Mouse (Mus musculus): ENCODE results near the gene Brca2. TPM values are rescaled to one million over a fixed set of nuclear protein-coding genes. Genes with fewer than 3 reads are reported as not detected.

Brca2 gene
- polyA plus RNA-seq, 1 experiment from 2014 or later, result 25.2 TPM

DNA sequence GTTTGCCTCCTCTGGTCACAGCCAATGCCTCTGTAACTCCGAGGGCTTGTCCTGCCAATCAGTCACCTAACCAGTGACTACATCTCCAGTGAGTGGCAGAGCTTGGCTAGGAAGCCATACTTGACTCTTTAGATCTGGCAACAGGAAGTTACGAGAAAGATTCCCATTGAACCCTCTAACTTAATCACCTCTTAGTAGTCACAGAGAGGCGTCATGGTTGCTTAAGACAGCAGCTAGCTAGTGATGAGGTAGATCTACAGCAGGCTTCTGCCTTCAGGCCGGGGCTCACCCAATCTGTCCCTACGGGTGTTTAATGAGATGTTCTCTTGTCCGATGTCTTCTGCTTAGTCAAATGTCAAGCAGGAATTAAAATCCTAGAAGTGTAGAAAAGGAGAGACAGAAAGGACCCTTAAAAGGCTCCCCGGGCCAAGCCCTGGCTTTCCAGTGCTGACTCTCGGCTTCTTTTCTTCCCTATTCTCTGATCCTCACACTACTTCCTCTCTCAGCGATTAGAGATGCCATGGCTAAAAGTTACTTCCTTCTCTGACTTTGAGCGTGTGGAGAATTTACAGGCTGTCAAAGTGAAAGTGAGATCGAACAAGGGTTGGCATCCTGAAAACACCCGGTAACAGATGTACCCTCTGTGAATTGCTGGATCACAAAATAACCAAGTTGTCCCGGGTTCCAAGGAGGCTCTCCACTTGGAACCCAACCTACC, 69.9 kb downstream of the Brca2 start:
- no peak overlapping the region for H3K9ac ChIP-seq (ENCODE audit: low read length)
- no peak overlapping the region for H3K4me3 ChIP-seq (ENCODE audit: low read depth, low read length)
- H3K27me3 ChIP-seq (replicated peaks; ENCODE audit: control insufficient read depth, insufficient read depth, low read length), result peaks cover 19% of the 10 kb centered on the region; the same call in 1 of the 2 replicates
- H3K4me1 ChIP-seq (replicated peaks; ENCODE audit: control insufficient read depth, insufficient read depth, low read length), result peaks cover 5% of the 10 kb centered on the region; the same call in 1 of the 2 replicates
- H3K36me3 ChIP-seq (ENCODE audit: control insufficient read depth, insufficient read depth, low read length), result no peaks in the 10 kb centered on the region
- H3K27ac ChIP-seq (ENCODE audit: low read depth), result no peak overlapping the region
- DNase-seq (ENCODE audit: low spot score) (no peak), ATAC-seq (replicated peaks; ENCODE audit: low FRiP score, low TSS enrichment, low read depth) (no peak)
- 76% methylated on average over 13 of the region's 13 CpGs for WGBS
- peak overlapping the region; percentile 100; the same call in 1 of the 2 replicates for H3K4me2 ChIP-seq (ENCODE audit: low read length)
- H3K9me3 ChIP-seq (ENCODE audit: control insufficient read depth, low read length), result no peaks in the 10 kb centered on the region

DNA sequence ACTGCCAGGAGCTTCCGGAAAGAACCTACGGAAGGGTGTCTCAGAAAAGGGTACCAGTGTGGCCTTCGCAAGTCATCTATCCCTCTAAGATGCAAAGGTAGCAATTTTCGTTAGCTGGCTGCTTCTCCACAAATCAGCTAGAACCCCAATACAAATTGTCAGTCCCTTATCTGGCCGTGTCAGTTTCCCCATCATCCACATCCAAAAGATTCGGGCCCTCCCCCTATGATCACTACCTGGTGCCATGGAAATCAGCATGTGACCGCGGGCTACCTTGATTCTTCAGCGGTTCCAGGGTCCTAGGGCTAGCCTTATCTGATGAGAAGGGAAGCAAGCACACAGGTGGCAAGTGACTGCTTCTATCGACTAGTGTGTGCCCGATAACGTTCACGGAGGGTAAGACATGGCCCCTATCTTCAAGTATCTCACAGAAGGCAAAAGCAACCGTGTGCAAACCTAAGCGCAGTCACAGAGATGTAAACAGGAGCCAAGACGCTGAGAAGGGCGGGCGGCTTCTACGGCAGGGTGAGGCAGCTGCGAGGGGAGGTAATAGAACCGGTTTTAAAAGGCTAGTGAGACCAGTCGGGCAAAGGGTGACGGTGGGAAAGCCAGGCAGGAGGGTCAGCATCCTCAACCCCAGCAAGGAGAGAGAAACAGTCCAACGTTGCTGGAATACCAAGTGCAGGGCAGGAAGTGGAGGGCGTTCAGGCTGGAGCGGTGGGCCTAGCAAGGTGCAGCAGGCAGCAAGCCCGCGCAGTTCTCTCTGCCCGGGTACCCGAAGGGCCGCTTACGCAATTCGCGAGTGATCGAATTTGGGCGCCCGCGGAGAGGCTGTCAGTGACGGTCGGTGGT, 70.7 kb downstream of the Brca2 start:
- H3K4me2 ChIP-seq (ENCODE audit: low read length), result peak overlapping the region; percentile 100
- peak overlapping the region; percentile 59 for H3K9ac ChIP-seq (ENCODE audit: low read length)
- no peaks in the 10 kb centered on the region for H3K36me3 ChIP-seq (ENCODE audit: control insufficient read depth, insufficient read depth, low read length)
- peaks cover 19% of the 10 kb centered on the region; the same call in 1 of the 2 replicates for H3K27me3 ChIP-seq (replicated peaks; ENCODE audit: control insufficient read depth, insufficient read depth, low read length)
- peak; percentile 34; the same call in 1 of the 2 replicates for ATAC-seq (replicated peaks; ENCODE audit: low FRiP score, low TSS enrichment, low read depth)
- peak overlapping the region; percentile 73 for H3K4me3 ChIP-seq (ENCODE audit: low read depth, low read length)
- WGBS, result 11% methylated on average over 37 of the region's 40 CpGs
- peak; percentile 77 for DNase-seq (ENCODE audit: low spot score)
- H3K4me1 ChIP-seq (replicated peaks; ENCODE audit: control insufficient read depth, insufficient read depth, low read length), result peaks cover 5% of the 10 kb centered on the region; the same call in 1 of the 2 replicates
- no peak overlapping the region for H3K27ac ChIP-seq (ENCODE audit: low read depth)
- H3K9me3 ChIP-seq (ENCODE audit: control insufficient read depth, low read length), result no peaks in the 10 kb centered on the region

- no peak overlapping the region for H3K27ac ChIP-seq (ENCODE audit: low read depth)
- WGBS, result under 1% methylated on average over 86 of the region's 102 CpGs
Observed at GRCm38 (mm10) chr5:150593756-150594648, 71.6 kb downstream of the Brca2 start.

GRCm38 (mm10) chr5:150594649-150595339, 72.4 kb downstream of the Brca2 start:
- H3K4me2 ChIP-seq (ENCODE audit: low read length), result peak overlapping the region; percentile 100
- WGBS, result 6% methylated on average over 17 of the region's 17 CpGs
- H3K4me1 ChIP-seq (replicated peaks; ENCODE audit: control insufficient read depth, insufficient read depth, low read length), result peaks cover 5% of the 10 kb centered on the region; the same call in 1 of the 2 replicates
- H3K27me3 ChIP-seq (replicated peaks; ENCODE audit: control insufficient read depth, insufficient read depth, low read length), result peaks cover 19% of the 10 kb centered on the region; the same call in 1 of the 2 replicates
- peak; percentile 61; the same call in 1 of the 2 replicates for ATAC-seq (replicated peaks; ENCODE audit: low FRiP score, low TSS enrichment, low read depth)
- peak overlapping the region; percentile 59 for H3K9ac ChIP-seq (ENCODE audit: low read length)
- peak overlapping the region; percentile 73 for H3K4me3 ChIP-seq (ENCODE audit: low read depth, low read length)
- no peaks in the 10 kb centered on the region for H3K36me3 ChIP-seq (ENCODE audit: control insufficient read depth, insufficient read depth, low read length)
- no peaks in the 10 kb centered on the region for H3K9me3 ChIP-seq (ENCODE audit: control insufficient read depth, low read length)
- DNase-seq (ENCODE audit: low spot score), result peak; percentile 67
- H3K27ac ChIP-seq (ENCODE audit: low read depth), result no peak overlapping the region

More at GRCm38 (mm10) chr5:150593756-150594648, 71.6 kb downstream of the Brca2 start:
- H3K27me3 ChIP-seq (replicated peaks; ENCODE audit: control insufficient read depth, insufficient read depth, low read length), result peaks cover 19% of the 10 kb centered on the region; the same call in 1 of the 2 replicates
- peak; percentile 80 for DNase-seq (ENCODE audit: low spot score)
- H3K4me3 ChIP-seq (ENCODE audit: low read depth, low read length), result peak overlapping the region; percentile 73
- peaks cover 5% of the 10 kb centered on the region; the same call in 1 of the 2 replicates for H3K4me1 ChIP-seq (replicated peaks; ENCODE audit: control insufficient read depth, insufficient read depth, low read length)
- no peaks in the 10 kb centered on the region for H3K9me3 ChIP-seq (ENCODE audit: control insufficient read depth, low read length)
- peak overlapping the region; percentile 100 for H3K4me2 ChIP-seq (ENCODE audit: low read length)
- peak; percentile 81 for ATAC-seq (replicated peaks; ENCODE audit: low FRiP score, low TSS enrichment, low read depth)
- no peaks in the 10 kb centered on the region for H3K36me3 ChIP-seq (ENCODE audit: control insufficient read depth, insufficient read depth, low read length)
- peak overlapping the region; percentile 59 for H3K9ac ChIP-seq (ENCODE audit: low read length)

- Histone ChIP-seq H3K9ac (ENCODE audit: low read length) (no peak overlapping the region), H3K4me1 (replicated peaks; ENCODE audit: control insufficient read depth, insufficient read depth, low read length) (peaks cover 5% of the 10 kb centered on the region; the same call in 1 of the 2 replicates), H3K4me3 (ENCODE audit: low read depth, low read length) (no peak overlapping the region), H3K27me3 (replicated peaks; ENCODE audit: control insufficient read depth, insufficient read depth, low read length) (peaks cover 19% of the 10 kb centered on the region; the same call in 1 of the 2 replicates), H3K9me3 (ENCODE audit: control insufficient read depth, low read length) (no peaks in the 10 kb centered on the region), H3K36me3 (ENCODE audit: control insufficient read depth, insufficient read depth, low read length) (no peaks in the 10 kb centered on the region), H3K27ac (ENCODE audit: low read depth) (no peak overlapping the region), H3K4me2 (ENCODE audit: low read length) (no peak overlapping the region)
- DNase-seq (ENCODE audit: low spot score) (no peak), ATAC-seq (replicated peaks; ENCODE audit: low FRiP score, low TSS enrichment, low read depth) (no peak)
- WGBS, result 47% methylated on average over 11 of the region's 11 CpGs
Observed at GRCm38 (mm10) chr5:150595366-150596016, 73.1 kb downstream of the Brca2 start.

DNA sequence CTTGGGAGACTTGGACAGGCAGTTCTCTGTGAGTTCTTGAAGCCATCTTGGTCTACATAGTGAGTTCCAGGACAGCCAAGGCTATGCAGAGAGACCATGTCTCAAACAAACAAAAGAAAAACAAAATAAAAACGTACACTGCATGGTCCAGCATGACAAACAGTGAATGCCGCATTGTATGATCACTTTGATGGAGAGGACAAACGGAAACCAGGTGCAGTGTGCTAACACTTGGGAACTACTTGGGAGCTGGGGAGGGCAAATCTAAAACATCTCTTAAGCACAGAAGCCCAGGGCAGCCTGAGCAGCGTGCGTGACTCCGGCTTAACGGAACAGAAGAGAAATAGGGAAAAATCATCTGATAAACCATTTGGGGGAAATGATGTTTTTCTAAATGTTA, 74.7 kb downstream of the Brca2 start, which contains the start of gene N4bp2l1:
Gene N4bp2l1 (minus strand): TSS at position 101 of the 400 bp plus-strand sequence.
- Histone ChIP-seq H3K4me1 (replicated peaks; ENCODE audit: control insufficient read depth, insufficient read depth, low read length) (peaks cover 10% of the 10 kb centered on the region; the same call in 1 of the 2 replicates), H3K9ac (ENCODE audit: low read length) (no peak within 1 kb of the TSS), H3K4me3 (ENCODE audit: low read depth, low read length) (no peak within 1 kb of the TSS), H3K27me3 (replicated peaks; ENCODE audit: control insufficient read depth, insufficient read depth, low read length) (peaks cover 19% of the 10 kb centered on the region; the same call in 1 of the 2 replicates), H3K4me2 (ENCODE audit: low read length) (no peak within 1 kb of the TSS), H3K36me3 (ENCODE audit: control insufficient read depth, insufficient read depth, low read length) (no peaks in the 10 kb centered on the region), H3K9me3 (ENCODE audit: control insufficient read depth, low read length) (no peaks in the 10 kb centered on the region), H3K27ac (ENCODE audit: low read depth) (no peak within 1 kb of the TSS)
- DNase-seq (ENCODE audit: low spot score) (no peak), ATAC-seq (replicated peaks; ENCODE audit: low FRiP score, low TSS enrichment, low read depth) (no peak)
- 83% methylated on average over 7 of the region's 7 CpGs for WGBS

Data from intestine, embryonic 14.5 days (tissue).